In genomic region chr12:76837844-76838650, GRCm38 (mm10) we compare ENCODE assay signal across 8 mouse cellular contexts. TPM values are rescaled to one million over a fixed set of nuclear protein-coding genes. Genes with fewer than 3 reads are reported as not detected.
DNase-seq lines count a peak whose midpoint lies in the region; ATAC-seq and TF ChIP-seq lines count a peak whose summit lies in the region.

No protein-coding gene starts in this region.

- H3K36me3 ChIP-seq in lung, embryonic 16.5 days (ENCODE audit: control insufficient read depth, insufficient read depth, low read length): no peaks in the 10 kb centered on the region
- no peaks in the 10 kb centered on the region for H3K36me3 ChIP-seq in embryonic facial prominence, embryonic 15.5 days
- H3K36me3 ChIP-seq in limb, embryonic 14.5 days (ENCODE audit: control insufficient read depth, insufficient read depth, low read length): no peaks in the 10 kb centered on the region
- no peaks in the 10 kb centered on the region for H3K36me3 ChIP-seq in stomach, embryonic 15.5 days

- H3K27me3 ChIP-seq in lung, embryonic 16.5 days (ENCODE audit: control insufficient read depth, insufficient read depth, low read depth, low read length): no peaks in the 10 kb centered on the region
- no peaks in the 10 kb centered on the region for H3K27me3 ChIP-seq in embryonic facial prominence, embryonic 15.5 days
- no peaks in the 10 kb centered on the region; the same call in 1 of the 2 replicates for H3K27me3 ChIP-seq in limb, embryonic 14.5 days (ENCODE audit: control insufficient read depth, insufficient read depth, low read length)
- no peaks in the 10 kb centered on the region for H3K27me3 ChIP-seq in stomach, embryonic 15.5 days (replicated peaks)

- peak overlapping the region; percentile 69 for H3K4me3 ChIP-seq in lung, embryonic 16.5 days (ENCODE audit: low read length)
- peak overlapping the region; percentile 79 for H3K4me3 ChIP-seq in embryonic facial prominence, embryonic 15.5 days (replicated peaks)
- peak overlapping the region; percentile 73 for H3K4me3 ChIP-seq in limb, embryonic 14.5 days (replicated peaks; ENCODE audit: low read length)
- H3K4me3 ChIP-seq in stomach, embryonic 15.5 days (replicated peaks): peak overlapping the region; percentile 82

- 10% methylated on average over 21 of the region's 21 CpGs for WGBS in lung, embryonic 16.5 days
- WGBS in embryonic facial prominence, embryonic 15.5 days: 12% methylated on average over 21 of the region's 21 CpGs
- 13% methylated on average over 21 of the region's 21 CpGs for WGBS in limb, embryonic 14.5 days
- WGBS in stomach, embryonic 15.5 days: 10% methylated on average over 21 of the region's 21 CpGs

- no peak for TF ChIP-seq POLR2A in limb, embryonic 14.5 days (IDR thresholded peaks at IDR 0.05; ENCODE audit: borderline replicate concordance, extremely low read depth, insufficient read depth, insufficient read length)

- H3K27ac ChIP-seq in lung, embryonic 16.5 days (ENCODE audit: low read length): peak overlapping the region; percentile 53
- H3K27ac ChIP-seq in embryonic facial prominence, embryonic 15.5 days (replicated peaks): peak overlapping the region; percentile 78
- peak overlapping the region; percentile 74 for H3K27ac ChIP-seq in limb, embryonic 14.5 days (replicated peaks; ENCODE audit: low read depth, low read length)
- peak overlapping the region; percentile 87; the same call in 1 of the 2 replicates for H3K27ac ChIP-seq in stomach, embryonic 15.5 days

- no peak for DNase-seq in lung, postnatal 25 days (ENCODE audit: low spot score)
- no peak for DNase-seq in limb, embryonic 14.5 days (ENCODE audit: low spot score)
- DNase-seq in urinary bladder, postnatal 4 days (ENCODE audit: low spot score in 2 of 2): no peak
- no peak for DNase-seq in ovary, adult 18-20 months (ENCODE audit: low spot score)

- peak overlapping the region; percentile 61 for H3K4me2 ChIP-seq in lung, embryonic 16.5 days (ENCODE audit: low read depth, low read length)
- H3K4me2 ChIP-seq in embryonic facial prominence, embryonic 15.5 days (replicated peaks): peak overlapping the region; percentile 60
- peak overlapping the region; percentile 80 for H3K4me2 ChIP-seq in limb, embryonic 14.5 days (replicated peaks; ENCODE audit: low read depth, low read length, severe bottlenecking)
- peak overlapping the region; percentile 67 for H3K4me2 ChIP-seq in stomach, embryonic 15.5 days

- no peaks in the 10 kb centered on the region for H3K9me3 ChIP-seq in lung, embryonic 16.5 days (ENCODE audit: control insufficient read depth, low read length)
- H3K9me3 ChIP-seq in embryonic facial prominence, embryonic 15.5 days (replicated peaks): no peaks in the 10 kb centered on the region
- no peaks in the 10 kb centered on the region for H3K9me3 ChIP-seq in limb, embryonic 14.5 days (ENCODE audit: control insufficient read depth, low read length)
- H3K9me3 ChIP-seq in stomach, embryonic 15.5 days: no peaks in the 10 kb centered on the region

- H3K9ac ChIP-seq in lung, embryonic 16.5 days (ENCODE audit: low read length): peak overlapping the region; percentile 78
- peak overlapping the region; percentile 64 for H3K9ac ChIP-seq in embryonic facial prominence, embryonic 15.5 days
- peak overlapping the region; percentile 78 for H3K9ac ChIP-seq in limb, embryonic 14.5 days (ENCODE audit: low read depth, low read length, severe bottlenecking)
- peak overlapping the region; percentile 61 for H3K9ac ChIP-seq in stomach, embryonic 15.5 days

- no peak for ATAC-seq in lung, embryonic 16.5 days (ENCODE audit: low read depth)
- no peak for ATAC-seq in embryonic facial prominence, embryonic 15.5 days (ENCODE audit: insufficient number of reproducible peaks, low FRiP score, low TSS enrichment, low read depth)
- no peak for ATAC-seq in limb, embryonic 14.5 days (ENCODE audit: low FRiP score, low read depth)
- no peak; the same call in 1 of the 2 replicates for ATAC-seq in stomach, embryonic 15.5 days (ENCODE audit: insufficient read depth, low FRiP score, low read depth)
- no peak for ATAC-seq in activated CD4-positive, CD25-positive, alpha-beta regulatory T cell, adult 4 months

- peaks cover 7% of the 10 kb centered on the region for H3K4me1 ChIP-seq in lung, embryonic 16.5 days (replicated peaks; ENCODE audit: control insufficient read depth, insufficient read depth, low read length)
- H3K4me1 ChIP-seq in embryonic facial prominence, embryonic 15.5 days: 0 out of 2 replicates have a peak, but pooled peaks cover 5% of the 10 kb centered on the region
- H3K4me1 ChIP-seq in limb, embryonic 14.5 days (ENCODE audit: control insufficient read depth, insufficient read depth, low read length): 0 out of 2 replicates have a peak, but pooled peaks cover 3% of the 10 kb centered on the region
- no peaks in the 10 kb centered on the region for H3K4me1 ChIP-seq in stomach, embryonic 15.5 days

RNA-seq across cellular contexts. Expression of gene Rab15, which starts 15.3 kb away (rescaled TPM):
- 34.8 and 35.8 TPM in 2 replicates for polyA plus RNA-seq in lung, embryonic 16.5 days (2015; fragmentation: Nextera tagmentation; extraction: Ambion mirVana)
- 39.0 and 42.3 TPM in 2 replicates for polyA plus RNA-seq in embryonic facial prominence, embryonic 15.5 days (2015; fragmentation: Nextera tagmentation; extraction: Ambion mirVana)
- 22.2 and 23.3 TPM in 2 replicates for polyA plus RNA-seq in limb, embryonic 14.5 days (2012; rRNA removed)
- polyA plus RNA-seq in limb, embryonic 14.5 days (2014; fragmentation: Nextera tagmentation; extraction: Ambion mirVana): 22.2 and 24.9 TPM in 2 replicates
- polyA plus RNA-seq in stomach, embryonic 15.5 days (2015; fragmentation: Nextera tagmentation; extraction: Ambion mirVana): 32.3 and 37.8 TPM in 2 replicates
- not detected for polyA plus RNA-seq in activated CD4-positive, CD25-positive, alpha-beta regulatory T cell, adult 4 months (2017; shearing (Covaris generic))

RNA-seq across cellular contexts. Expression of gene Gpx2, which starts 42.7 kb away (rescaled TPM):
- polyA plus RNA-seq in lung, embryonic 16.5 days (2015; fragmentation: Nextera tagmentation; extraction: Ambion mirVana): 11.0 and 11.5 TPM in 2 replicates
- polyA plus RNA-seq in embryonic facial prominence, embryonic 15.5 days (2015; fragmentation: Nextera tagmentation; extraction: Ambion mirVana): 5.1 and 5.7 TPM in 2 replicates
- 0.13 and 0.20 TPM in 2 replicates for polyA plus RNA-seq in limb, embryonic 14.5 days (2012; rRNA removed)
- polyA plus RNA-seq in limb, embryonic 14.5 days (2014; fragmentation: Nextera tagmentation; extraction: Ambion mirVana): not detected in 2 replicates
- 87.7 and 108 TPM in 2 replicates for polyA plus RNA-seq in stomach, embryonic 15.5 days (2015; fragmentation: Nextera tagmentation; extraction: Ambion mirVana)
- not detected for polyA plus RNA-seq in activated CD4-positive, CD25-positive, alpha-beta regulatory T cell, adult 4 months (2017; shearing (Covaris generic))

Comparison
In these comparisons a context has a peak if more than half of its experiments do, and no peak if none do; other contexts are left out.
1. RNA of gene Rab15, which starts 15.3 kb away (polyA plus RNA-seq): 39.0 to 42.3 TPM in embryonic facial prominence, embryonic 15.5 days, 32.3 to 37.8 TPM in stomach, embryonic 15.5 days, 34.8 to 35.8 TPM in lung, embryonic 16.5 days and 22.2 to 24.9 TPM in limb, embryonic 14.5 days; not detected in activated CD4-positive, CD25-positive, alpha-beta regulatory T cell, adult 4 months; every median in the first group is over 10 times any median in the second.
2. Peak in every context shown above with its lines, with median percentiles within 50 percentile points of each other: H3K27ac ChIP-seq, H3K4me2 ChIP-seq, H3K4me3 ChIP-seq and H3K9ac ChIP-seq.